Mouse (Mus musculus) forebrain, embryonic 10.5 days (tissue): Measurements from ENCODE around the gene Ptcd1. TPM values are rescaled to one million over a fixed set of nuclear protein-coding genes. Genes with fewer than 3 reads are reported as not detected.
"Not testable (repeated sequence)": the region's sequence is repeated elsewhere in the genome, so short reads cannot be mapped to it uniquely, and the experiment has no call there.

Experiments
- DNase-seq: peaks from one replicate; pipeline ENCODE4 v3.0.0-alpha.2; 2017; ENCODE audit warnings: low spot score; ENCODE audit errors: extremely low spot score
- H3K27ac ChIP-seq: fragments of 300-500 bp; sonication (generic); 2 replicates; pipeline ENCODE4 v1.5.1; 2016; ENCODE audit warnings: mild to moderate bottlenecking
- H3K27me3 ChIP-seq: fragments of 300-500 bp; sonication (generic); 2 replicates; pipeline ENCODE4 v1.6.1; 2016; ENCODE audit warnings: mild to moderate bottlenecking; ENCODE audit not compliant: poor library complexity, severe bottlenecking
- H3K36me3 ChIP-seq: fragments of 300-500 bp; sonication (generic); replicated peaks from 2 replicates; pipeline ENCODE4 v1.6.1; 2016; ENCODE audit warnings: mild to moderate bottlenecking, moderate library complexity
- H3K4me1 ChIP-seq: fragments of 300-500 bp; sonication (generic); 2 replicates; pipeline ENCODE4 v1.6.1; 2016
- H3K4me3 ChIP-seq: fragments of 300-500 bp; sonication (generic); 2 replicates; pipeline ENCODE4 v1.5.1; 2016; ENCODE audit warnings: mild to moderate bottlenecking, moderate library complexity
- H3K9me3 ChIP-seq: fragments of 300-500 bp; sonication (generic); 2 replicates; pipeline ENCODE4 v1.6.1; 2016; ENCODE audit warnings: mild to moderate bottlenecking, moderate library complexity
- whole genome bisulfite sequencing: fragments of 180-500 bp; shearing (Covaris S2); methylation state at CpG from one replicate; pipeline ENCODE4 v1.1.7; 2016; 5-methylcytosine and 5-hydroxymethylcytosine counted together
- polyA plus RNA-seq: library from polyadenylated mRNA; unstranded; fragments of >200 nt; fragmentation: Nextera tagmentation; extraction: Ambion mirVana; gene quantifications from 2 replicates; pipeline ENCODE4 v1.2.1, GENCODE M21; 2016

Gene Ptcd1
- polyA plus RNA-seq, 1 experiment from 2014 or later: 17.5 TPM

- H3K9me3 ChIP-seq, DNase-seq, H3K27me3 ChIP-seq, H3K4me1 ChIP-seq, H3K4me3 ChIP-seq, H3K27ac ChIP-seq: not testable (repeated sequence)
- peaks cover 98% of the 10 kb centered on the region for H3K36me3 ChIP-seq
- 95% methylated on average over 11 of the region's 11 CpGs for WGBS
Measured at GRCm38 (mm10) chr5:145101451-145101850, 65.5 kb downstream of the Ptcd1 start.

DNA sequence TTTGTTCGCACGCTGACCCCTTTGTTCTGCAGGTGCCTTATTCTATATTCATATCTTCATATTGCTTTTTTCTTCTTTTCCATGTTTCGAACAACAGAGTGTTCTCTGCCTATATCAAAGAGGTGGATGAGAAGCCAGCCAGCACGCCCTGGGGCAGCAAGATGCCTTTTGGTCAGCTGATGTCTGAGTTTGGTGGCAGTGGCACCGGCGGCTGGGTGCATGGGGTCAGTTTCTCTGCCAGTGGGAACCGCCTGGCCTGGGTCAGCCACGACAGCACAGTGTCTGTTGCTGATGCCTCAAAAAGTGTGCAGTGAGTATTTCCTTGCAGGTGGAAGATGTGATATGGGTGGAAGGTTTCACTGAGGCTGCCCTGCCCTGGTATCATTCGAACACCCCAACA, 65.9 kb downstream of the Ptcd1 start:
- Histone ChIP-seq H3K27ac (no peak overlapping the region), H3K36me3 (peaks cover 98% of the 10 kb centered on the region), H3K4me1 (no peaks in the 10 kb centered on the region), H3K9me3 (no peaks in the 10 kb centered on the region), H3K27me3 (no peaks in the 10 kb centered on the region), H3K4me3 (no peak overlapping the region)
- DNase-seq: no peak
- 98% methylated on average over 9 of the region's 9 CpGs for WGBS

- WGBS: 92% methylated on average over 10 of the region's 10 CpGs
- no peaks in the 10 kb centered on the region for H3K4me1 ChIP-seq
- H3K9me3 ChIP-seq: no peaks in the 10 kb centered on the region
- no peak for DNase-seq
- H3K27ac ChIP-seq: no peak overlapping the region
- peaks cover 98% of the 10 kb centered on the region for H3K36me3 ChIP-seq
- no peaks in the 10 kb centered on the region for H3K27me3 ChIP-seq
- H3K4me3 ChIP-seq: no peak overlapping the region
Measured at GRCm38 (mm10) chr5:145098340-145098821, 68.5 kb downstream of the Ptcd1 start.

Other genes with a start within 250 kb of the Ptcd1 start
- gene Smurf1, start 201.3 kb downstream of the Ptcd1 start, polyA plus RNA-seq: 12.1 and 13.0 TPM in 2 replicates
- gene Gm4871, start 134.4 kb downstream of the Ptcd1 start, polyA plus RNA-seq: not detected in 2 replicates
- not detected in 2 replicates for gene 1700018F24Rik, start 124.1 kb downstream of the Ptcd1 start, polyA plus RNA-seq
- 120 and 121 TPM in 2 replicates for gene Arpc1a, start 83.3 kb downstream of the Ptcd1 start, polyA plus RNA-seq
- gene Kpna7, start 83.1 kb downstream of the Ptcd1 start, polyA plus RNA-seq: not detected in 2 replicates
- 82.9 and 83.4 TPM in 2 replicates for gene Arpc1b, start 52.9 kb downstream of the Ptcd1 start, polyA plus RNA-seq
- gene Pdap1, start 26.9 kb downstream of the Ptcd1 start, polyA plus RNA-seq: 148 and 151 TPM in 2 replicates
- gene Bud31, start 26.7 kb downstream of the Ptcd1 start, polyA plus RNA-seq: 250 and 253 TPM in 2 replicates
- gene Cpsf4, start 105 bp upstream of the Ptcd1 start, polyA plus RNA-seq: 91.4 and 92.5 TPM in 2 replicates
- gene Atp5j2, start 25.0 kb upstream of the Ptcd1 start, polyA plus RNA-seq: 508 and 509 TPM in 2 replicates
- gene Zkscan14, start 34.8 kb upstream of the Ptcd1 start, polyA plus RNA-seq: 5.9 and 6.5 TPM in 2 replicates
- 18.4 and 18.9 TPM in 2 replicates for gene Zkscan5, start 37.5 kb upstream of the Ptcd1 start, polyA plus RNA-seq
- gene Zfp655, start 64.6 kb upstream of the Ptcd1 start, polyA plus RNA-seq: 31.0 and 33.8 TPM in 2 replicates
- 0.42 and 0.46 TPM in 2 replicates for gene Zscan25, start 113.4 kb upstream of the Ptcd1 start, polyA plus RNA-seq
- gene Cyp3a57, start 178.2 kb upstream of the Ptcd1 start, polyA plus RNA-seq: not detected in 2 replicates